Mouse (Mus musculus) limb, embryonic 15.5 days (tissue): ENCODE data around the gene Tmem253. TPM values are rescaled to one million over a fixed set of nuclear protein-coding genes. Genes with fewer than 3 reads are reported as not detected.

ENCODE experiments used
- ATAC-seq: fragments of 200-750 bp; cut with Nextera tagmentation; 2 replicates; pipeline ENCODE4 v1.8.0; 2017; ENCODE audit warnings: low read depth, moderate TSS enrichment; ENCODE audit not compliant: insufficient number of reproducible peaks, low FRiP score, low TSS enrichment
- H3K27ac ChIP-seq: fragments of 300-500 bp; sonication (generic); 2 replicates; pipeline ENCODE4 v1.5.1; 2015; ENCODE audit warnings: moderate library complexity, mild to moderate bottlenecking, inconsistent platforms
- H3K27me3 ChIP-seq: fragments of 300-500 bp; sonication (generic); 2 replicates; pipeline ENCODE4 v1.6.1; 2015; ENCODE audit warnings: inconsistent platforms
- H3K36me3 ChIP-seq: fragments of 300-500 bp; sonication (generic); 2 replicates; pipeline ENCODE4 v1.6.1; 2015; ENCODE audit warnings: inconsistent platforms
- H3K4me1 ChIP-seq: fragments of 300-500 bp; sonication (generic); 2 replicates; pipeline ENCODE4 v1.6.1; 2015; ENCODE audit warnings: inconsistent platforms
- H3K4me2 ChIP-seq: fragments of 300-500 bp; sonication (generic); 2 replicates; pipeline ENCODE4 v1.6.1; 2015; ENCODE audit warnings: mild to moderate bottlenecking, inconsistent platforms
- H3K4me3 ChIP-seq: fragments of 300-500 bp; sonication (generic); 2 replicates; pipeline ENCODE4 v1.5.1; 2015; ENCODE audit warnings: mild to moderate bottlenecking, inconsistent platforms
- H3K9ac ChIP-seq: fragments of 300-500 bp; sonication (generic); 2 replicates; pipeline ENCODE4 v1.6.1; 2015; ENCODE audit warnings: inconsistent platforms
- H3K9me3 ChIP-seq: fragments of 300-500 bp; sonication (generic); 2 replicates; pipeline ENCODE4 v1.6.1; 2016; ENCODE audit warnings: inconsistent platforms
- WGBS: fragments of 180-500 bp; shearing (Covaris S2); methylation state at CpG from one replicate; pipeline ENCODE4 v1.1.7; 2015; 5-methylcytosine and 5-hydroxymethylcytosine counted together
- polyA plus RNA-seq: library from polyadenylated mRNA; unstranded; fragments of >200 nt; fragmentation: Nextera tagmentation; extraction: Ambion mirVana; gene quantifications from 2 replicates; pipeline ENCODE4 v1.2.1, GENCODE M21; 2015

Gene Tmem253
- polyA plus RNA-seq, 1 experiment from 2014 or later, result 0.29 TPM

DNA sequence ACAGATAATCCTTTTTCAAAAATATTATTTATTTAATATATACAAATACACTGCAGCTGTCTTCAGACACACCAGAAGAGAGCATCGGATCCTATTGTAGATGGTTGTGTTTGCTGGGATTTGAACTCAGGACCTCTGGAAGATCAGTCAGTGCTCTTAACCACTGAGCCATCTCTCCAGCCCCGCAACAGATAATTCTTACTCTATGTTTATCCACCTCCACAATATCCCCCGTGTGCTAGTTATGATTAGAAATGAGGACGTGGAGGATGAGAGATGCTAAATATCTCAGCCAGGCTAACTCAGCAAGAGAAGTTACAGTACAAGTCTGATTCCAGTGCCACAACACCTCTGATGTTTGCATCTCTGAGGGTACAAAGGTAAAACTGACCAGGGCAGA lies 21.0 kb upstream of the Tmem253 start:
- no peak overlapping the region for H3K27ac ChIP-seq
- peaks cover 93% of the 10 kb centered on the region for H3K36me3 ChIP-seq
- H3K27me3 ChIP-seq, result no peaks in the 10 kb centered on the region
- H3K4me2 ChIP-seq, result no peak overlapping the region
- no peak overlapping the region for H3K9ac ChIP-seq
- ATAC-seq, result no peak
- 0 out of 2 replicates have a peak, but pooled peaks cover 4% of the 10 kb centered on the region for H3K4me1 ChIP-seq
- no peak overlapping the region for H3K4me3 ChIP-seq
- no peaks in the 10 kb centered on the region for H3K9me3 ChIP-seq
- 89% methylated on average over 4 of the region's 4 CpGs for WGBS

DNA sequence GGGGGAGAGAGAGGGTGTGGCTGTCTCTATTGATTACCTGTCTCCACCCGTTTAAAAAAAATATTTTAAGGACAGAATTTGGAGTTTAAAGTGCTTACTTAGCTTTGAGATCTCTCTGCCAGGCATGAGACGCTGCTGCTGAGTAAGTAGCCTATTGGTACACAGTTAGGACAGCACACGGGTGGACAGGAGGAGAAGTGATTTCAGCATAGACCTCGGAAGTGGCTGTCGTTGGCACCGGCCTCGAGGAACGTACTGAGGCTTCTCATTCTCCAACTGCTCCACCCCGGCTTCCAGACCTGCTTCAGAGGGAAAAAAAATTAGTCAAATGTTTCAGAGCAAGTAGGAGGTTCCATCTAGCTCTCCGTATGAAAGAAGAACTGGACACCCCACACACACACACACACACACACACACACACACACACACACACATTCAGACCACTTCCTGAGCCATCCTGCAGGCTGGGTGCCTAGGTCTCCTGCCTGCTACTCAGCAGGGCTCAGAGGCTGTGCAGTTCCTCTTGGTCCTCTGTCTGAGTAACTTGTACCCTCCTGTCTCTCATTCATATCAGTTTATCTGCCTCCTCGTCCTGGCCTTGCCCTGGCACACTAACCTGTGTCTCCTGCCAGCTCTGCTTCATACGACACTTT lies 20.1 kb upstream of the Tmem253 start:
- Histone ChIP-seq H3K27ac (no peak overlapping the region), H3K4me2 (no peak overlapping the region), H3K4me1 (no peaks in the 10 kb centered on the region), H3K27me3 (no peaks in the 10 kb centered on the region), H3K9me3 (no peaks in the 10 kb centered on the region), H3K36me3 (peaks cover 93% of the 10 kb centered on the region), H3K9ac (no peak overlapping the region), H3K4me3 (no peak overlapping the region)
- ATAC-seq, result no peak
- 77% methylated on average over 12 of the region's 12 CpGs for WGBS

DNA sequence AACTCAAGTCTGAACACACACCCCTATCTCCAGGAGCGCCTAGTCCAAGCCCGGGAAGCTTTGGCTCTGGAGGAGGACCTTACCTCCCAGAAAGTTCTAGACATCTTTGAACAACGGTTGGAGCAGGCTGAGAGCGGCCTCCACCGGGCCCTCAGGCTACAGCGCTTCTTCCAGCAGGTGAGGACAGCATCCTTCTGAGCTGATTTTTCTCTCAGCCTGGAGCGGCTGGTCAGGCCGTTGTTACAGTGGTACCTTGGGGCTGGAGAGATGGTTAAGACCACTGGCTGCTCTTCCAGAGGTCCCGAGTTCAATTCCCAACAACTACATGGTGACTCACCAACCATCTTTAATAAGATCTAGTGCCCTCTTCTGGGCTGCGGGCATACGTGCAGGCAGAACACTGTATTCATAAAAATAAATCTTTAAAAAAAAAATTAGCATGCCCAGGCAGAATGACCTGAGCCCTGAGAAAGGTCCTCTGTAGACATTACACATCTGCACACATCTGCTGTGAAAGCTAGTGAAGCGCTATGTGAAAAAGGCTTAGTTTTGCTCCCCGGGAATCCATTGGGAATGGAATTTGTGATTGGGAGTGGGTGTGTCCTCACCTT lies 19.1 kb upstream of the Tmem253 start:
- Histone ChIP-seq H3K4me2 (no peak overlapping the region), H3K4me1 (no peaks in the 10 kb centered on the region), H3K27ac (no peak overlapping the region), H3K4me3 (no peak overlapping the region), H3K27me3 (no peaks in the 10 kb centered on the region), H3K9ac (no peak overlapping the region), H3K36me3 (peaks cover 91% of the 10 kb centered on the region), H3K9me3 (no peaks in the 10 kb centered on the region)
- 84% methylated on average over 13 of the region's 13 CpGs for WGBS
- no peak for ATAC-seq

DNA sequence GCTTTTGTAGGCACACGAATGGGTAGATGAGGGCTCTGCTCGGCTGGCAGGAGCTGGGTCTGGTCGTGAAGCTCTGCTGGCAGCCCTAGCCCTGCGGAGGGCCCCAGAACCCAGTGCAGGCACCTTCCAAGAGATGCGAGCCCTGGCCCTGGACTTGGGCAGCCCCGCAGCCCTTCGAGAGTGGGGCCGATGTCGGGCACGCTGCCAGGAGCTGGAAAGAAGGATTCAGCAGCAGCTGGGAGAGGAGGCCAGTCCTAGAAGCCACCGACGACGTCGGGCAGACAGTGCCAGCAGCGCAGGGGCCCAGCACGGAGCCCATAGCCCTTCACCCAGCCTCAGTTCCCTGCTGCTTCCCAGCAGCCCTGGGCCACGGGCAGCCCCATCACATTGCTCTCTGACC lies 18.6 kb upstream of the Tmem253 start:
- WGBS, result 66% methylated on average over 17 of the region's 17 CpGs
- H3K4me2 ChIP-seq, result no peak overlapping the region
- no peak overlapping the region for H3K27ac ChIP-seq
- peaks cover 88% of the 10 kb centered on the region for H3K36me3 ChIP-seq
- no peak for ATAC-seq
- no peaks in the 10 kb centered on the region for H3K27me3 ChIP-seq
- H3K4me1 ChIP-seq, result no peaks in the 10 kb centered on the region
- H3K9me3 ChIP-seq, result no peaks in the 10 kb centered on the region
- no peak overlapping the region for H3K4me3 ChIP-seq
- H3K9ac ChIP-seq, result no peak overlapping the region

DNA sequence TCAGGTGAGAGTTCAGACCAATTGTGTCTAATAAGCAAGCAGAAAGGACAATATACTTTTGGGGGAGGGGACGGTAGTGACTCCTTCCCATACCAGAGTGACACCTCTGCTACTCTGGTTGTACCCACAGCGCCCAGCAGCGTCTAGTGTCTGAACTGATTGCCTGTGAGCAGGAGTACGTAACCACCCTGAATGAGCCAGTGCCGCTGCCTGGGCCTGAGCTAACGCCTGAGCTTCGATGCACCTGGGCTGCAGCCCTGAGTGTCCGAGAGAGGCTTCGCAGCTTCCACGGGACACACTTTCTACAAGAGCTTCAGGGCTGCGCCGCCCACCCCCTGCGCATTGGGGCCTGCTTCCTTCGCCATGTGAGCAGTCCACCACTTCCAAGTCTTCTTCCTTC lies 18.0 kb upstream of the Tmem253 start:
- no peak overlapping the region for H3K4me2 ChIP-seq
- H3K4me1 ChIP-seq, result no peaks in the 10 kb centered on the region
- H3K9ac ChIP-seq, result no peak overlapping the region
- H3K4me3 ChIP-seq, result no peak overlapping the region
- peaks cover 88% of the 10 kb centered on the region for H3K36me3 ChIP-seq
- H3K27me3 ChIP-seq, result no peaks in the 10 kb centered on the region
- no peaks in the 10 kb centered on the region for H3K9me3 ChIP-seq
- WGBS, result 92% methylated on average over 14 of the region's 14 CpGs
- no peak overlapping the region for H3K27ac ChIP-seq
- ATAC-seq, result no peak

DNA sequence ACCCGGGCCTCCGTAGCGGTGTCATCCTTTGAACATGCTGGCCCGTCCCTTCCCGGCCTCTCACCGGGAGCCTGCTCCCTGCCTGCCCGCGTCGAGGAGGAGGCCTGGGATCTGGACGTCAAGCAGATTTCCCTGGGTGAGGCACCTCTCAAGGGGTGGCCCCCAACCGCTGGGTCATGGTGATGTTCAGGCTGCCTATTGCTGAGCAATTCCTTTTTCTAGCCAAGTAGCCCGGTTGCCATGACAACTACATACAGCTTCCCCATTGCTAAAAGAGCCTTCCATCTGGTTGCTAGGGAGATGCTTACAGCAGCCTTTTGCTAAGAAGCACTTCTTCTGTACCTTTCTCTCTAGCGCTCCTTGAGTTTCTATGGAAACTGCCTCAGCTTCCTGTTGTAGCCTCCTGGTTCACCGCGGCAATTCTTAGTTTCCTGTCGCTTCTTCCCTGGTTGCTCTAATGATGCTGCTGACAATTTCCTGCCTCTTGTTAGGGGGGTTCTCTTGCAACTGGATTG lies 11.4 kb upstream of the Tmem253 start:
- peaks cover 14% of the 10 kb centered on the region for H3K4me1 ChIP-seq
- no peak for ATAC-seq
- no peak overlapping the region for H3K4me2 ChIP-seq
- H3K27ac ChIP-seq, result no peak overlapping the region
- no peaks in the 10 kb centered on the region for H3K9me3 ChIP-seq
- 44% methylated on average over 16 of the region's 16 CpGs for WGBS
- no peak overlapping the region for H3K4me3 ChIP-seq
- peaks cover 87% of the 10 kb centered on the region for H3K36me3 ChIP-seq
- no peaks in the 10 kb centered on the region for H3K27me3 ChIP-seq
- no peak overlapping the region for H3K9ac ChIP-seq

DNA sequence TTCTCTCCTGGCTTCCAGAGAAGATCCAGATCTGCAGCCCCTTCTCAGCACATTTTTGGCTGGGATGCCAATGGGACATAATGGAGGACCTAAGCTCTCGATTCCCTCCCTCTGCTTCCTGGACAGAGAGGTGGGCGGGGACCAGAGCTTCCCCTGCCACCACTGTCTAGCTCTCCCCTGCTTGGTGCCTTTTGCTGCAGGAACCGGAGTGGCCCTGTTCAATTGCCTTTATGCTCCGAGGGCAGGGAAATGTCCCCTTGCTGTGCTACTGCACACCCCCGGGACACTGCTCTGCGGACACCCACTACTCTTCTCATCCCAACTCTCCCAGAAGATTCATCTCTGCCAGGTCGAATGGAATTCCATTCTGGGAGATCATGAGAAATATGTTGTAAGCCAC lies 10.3 kb upstream of the Tmem253 start:
- no peak overlapping the region for H3K4me2 ChIP-seq
- 76% methylated on average over 7 of the region's 7 CpGs for WGBS
- no peak for ATAC-seq
- H3K4me1 ChIP-seq, result peaks cover 23% of the 10 kb centered on the region
- no peaks in the 10 kb centered on the region for H3K27me3 ChIP-seq
- H3K27ac ChIP-seq, result no peak overlapping the region
- H3K4me3 ChIP-seq, result no peak overlapping the region
- no peaks in the 10 kb centered on the region for H3K9me3 ChIP-seq
- H3K9ac ChIP-seq, result no peak overlapping the region
- peaks cover 81% of the 10 kb centered on the region for H3K36me3 ChIP-seq

DNA sequence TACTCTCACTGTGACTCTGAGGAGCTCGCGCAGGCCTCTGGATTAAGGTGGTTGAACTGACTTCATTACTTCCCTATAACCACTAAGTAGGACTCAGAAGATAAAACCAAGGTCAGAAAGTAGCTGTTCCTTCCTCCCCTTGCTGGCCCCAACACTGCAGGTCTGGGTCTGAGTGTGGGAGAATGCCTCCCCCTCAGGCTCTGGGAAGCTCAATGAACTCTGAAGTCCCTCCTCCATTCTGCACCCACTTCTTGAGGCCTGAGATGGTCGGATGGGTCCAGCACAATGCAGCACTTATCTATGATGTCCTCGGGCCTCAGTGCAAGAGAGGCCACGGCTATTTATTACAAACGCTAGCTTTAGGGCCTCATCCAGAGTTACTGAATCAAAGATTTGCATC lies 9.8 kb upstream of the Tmem253 start:
- H3K4me1 ChIP-seq, result peaks cover 28% of the 10 kb centered on the region
- H3K9ac ChIP-seq, result no peak overlapping the region
- no peak overlapping the region for H3K4me3 ChIP-seq
- 89% methylated on average over 6 of the region's 6 CpGs for WGBS
- peaks cover 77% of the 10 kb centered on the region for H3K36me3 ChIP-seq
- ATAC-seq, result no peak
- no peak overlapping the region for H3K27ac ChIP-seq
- no peaks in the 10 kb centered on the region for H3K9me3 ChIP-seq
- no peak overlapping the region for H3K4me2 ChIP-seq
- H3K27me3 ChIP-seq, result no peaks in the 10 kb centered on the region

DNA sequence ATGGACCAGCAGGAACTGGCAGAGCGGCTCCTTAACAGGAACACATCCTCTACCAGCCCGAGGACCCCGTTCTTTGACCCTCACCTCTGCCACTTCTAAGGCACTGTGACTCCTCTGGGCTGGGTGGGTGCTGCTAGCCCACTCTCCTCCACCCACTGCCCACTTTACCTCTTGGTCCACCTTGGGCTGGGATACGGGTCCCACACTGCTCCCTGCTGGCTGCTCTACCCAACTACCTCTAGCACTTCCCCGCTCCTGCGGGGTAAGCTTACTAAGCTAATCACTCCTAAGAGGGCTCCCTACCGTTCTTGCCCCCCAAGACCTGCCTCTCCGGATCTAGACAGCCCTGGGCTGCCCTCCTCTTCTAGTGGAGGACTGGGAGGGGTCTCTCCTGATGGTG lies 9.2 kb upstream of the Tmem253 start:
- Histone ChIP-seq H3K4me1 (peaks cover 31% of the 10 kb centered on the region), H3K27me3 (no peaks in the 10 kb centered on the region), H3K9ac (no peak overlapping the region), H3K36me3 (peaks cover 72% of the 10 kb centered on the region), H3K4me2 (no peak overlapping the region), H3K27ac (no peak overlapping the region), H3K9me3 (no peaks in the 10 kb centered on the region), H3K4me3 (no peak overlapping the region)
- no peak for ATAC-seq
- WGBS, result 80% methylated on average over 8 of the region's 8 CpGs

DNA sequence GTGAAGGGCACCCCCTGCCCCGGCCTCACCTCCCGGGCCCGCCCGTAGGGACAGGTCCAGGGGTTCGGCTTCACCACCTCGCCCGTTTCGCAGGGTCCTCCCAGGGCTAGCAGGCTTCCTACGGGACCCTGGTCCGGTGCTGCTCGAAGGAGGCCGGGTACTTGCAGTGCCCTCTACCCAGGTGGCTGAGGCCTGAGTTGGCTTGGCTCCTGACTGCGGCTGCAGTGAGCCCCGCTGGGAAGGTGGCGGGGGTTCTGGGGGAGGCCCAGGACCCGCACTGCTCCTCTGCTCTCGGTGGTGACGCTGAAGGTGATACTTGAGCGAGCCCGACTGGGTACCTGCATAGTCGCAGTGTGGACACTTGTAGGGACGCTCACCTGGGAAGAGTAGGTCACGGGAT lies 8.7 kb upstream of the Tmem253 start:
- Histone ChIP-seq H3K4me1 (peaks cover 31% of the 10 kb centered on the region), H3K36me3 (peaks cover 70% of the 10 kb centered on the region), H3K27ac (no peak overlapping the region), H3K27me3 (no peaks in the 10 kb centered on the region), H3K4me2 (no peak overlapping the region), H3K4me3 (no peak overlapping the region), H3K9ac (no peak overlapping the region), H3K9me3 (no peaks in the 10 kb centered on the region)
- ATAC-seq, result no peak
- 93% methylated on average over 23 of the region's 23 CpGs for WGBS

DNA sequence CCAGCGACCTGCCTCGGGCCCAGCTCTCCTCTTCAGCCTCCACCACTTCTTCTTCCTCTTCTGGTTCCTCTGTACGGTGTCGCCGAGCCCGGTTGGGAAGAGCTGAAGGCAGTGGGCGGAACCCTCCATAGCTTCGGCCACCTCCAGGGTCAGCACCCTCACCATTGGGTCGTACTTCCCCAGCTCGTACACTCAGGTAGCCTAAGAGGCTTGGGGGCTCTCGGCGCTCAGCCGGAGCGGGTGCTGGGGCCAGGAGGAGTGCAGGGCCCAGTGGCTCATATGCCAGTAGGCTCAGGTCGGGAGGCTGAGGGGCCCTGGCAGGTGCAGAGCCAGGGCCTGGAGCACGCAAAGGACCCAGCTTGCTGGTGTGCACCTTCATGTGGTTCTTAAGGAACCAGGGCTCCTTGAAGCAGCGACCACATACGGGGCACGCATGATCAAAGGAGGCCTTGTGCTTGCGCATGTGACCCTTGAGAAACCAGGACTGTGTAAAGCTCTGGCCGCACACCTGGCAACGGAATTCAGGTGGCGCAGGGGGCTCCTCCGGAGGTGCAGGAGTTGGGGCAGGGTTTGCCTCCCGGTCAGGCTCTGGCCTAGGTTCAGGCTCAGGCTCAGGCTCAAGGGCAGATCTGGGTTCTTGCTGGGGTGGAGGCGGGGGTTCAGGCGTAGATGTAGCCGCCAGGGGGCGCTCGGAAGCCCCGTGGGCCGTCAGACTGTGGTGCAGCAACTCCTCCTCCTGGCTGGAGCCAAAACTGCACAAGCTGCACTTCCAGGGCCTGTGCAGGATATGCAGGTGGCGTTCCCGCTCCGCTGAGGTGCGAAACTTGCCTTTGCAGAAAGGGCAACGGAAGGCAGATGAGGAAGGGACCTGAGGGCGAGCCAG lies 6.9 kb upstream of the Tmem253 start:
- Histone ChIP-seq H3K4me1 (peaks cover 32% of the 10 kb centered on the region), H3K36me3 (peaks cover 52% of the 10 kb centered on the region), H3K9ac (no peak overlapping the region), H3K27ac (no peak overlapping the region), H3K4me2 (peak overlapping the region; percentile 30), H3K9me3 (no peaks in the 10 kb centered on the region), H3K4me3 (peak overlapping the region; percentile 7; the same call in 1 of the 2 replicates), H3K27me3 (no peaks in the 10 kb centered on the region)
- WGBS, result 55% methylated on average over 38 of the region's 38 CpGs
- peak; percentile 38; the same call in 1 of the 2 replicates for ATAC-seq

DNA sequence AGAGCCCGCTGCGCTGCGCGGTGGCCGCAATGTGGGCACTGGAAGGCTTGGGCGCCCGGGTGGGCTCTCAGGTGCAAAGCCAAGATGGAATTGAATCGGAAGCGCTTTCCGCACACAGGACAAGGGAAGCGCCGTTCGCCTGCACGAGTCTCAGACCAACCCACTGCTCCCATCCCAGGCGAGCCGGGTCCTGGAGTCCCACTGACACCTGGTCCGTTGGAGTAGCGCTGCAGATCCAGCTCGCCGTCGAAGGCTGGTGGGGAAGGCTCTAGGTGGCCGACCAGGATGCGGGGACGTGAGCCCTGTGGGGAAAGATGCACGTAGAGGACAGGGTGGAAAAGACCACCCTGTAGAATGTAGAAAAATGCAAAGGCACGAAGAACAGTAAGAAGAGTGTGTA lies 6.1 kb upstream of the Tmem253 start:
- Histone ChIP-seq H3K9ac (no peak overlapping the region), H3K27ac (no peak overlapping the region), H3K27me3 (no peaks in the 10 kb centered on the region), H3K9me3 (no peaks in the 10 kb centered on the region), H3K4me3 (peak overlapping the region; percentile 7; the same call in 1 of the 2 replicates), H3K4me2 (peak overlapping the region; percentile 30), H3K36me3 (peaks cover 44% of the 10 kb centered on the region), H3K4me1 (peaks cover 30% of the 10 kb centered on the region)
- ATAC-seq, result no peak
- 63% methylated on average over 26 of the region's 26 CpGs for WGBS
